Mouse (Mus musculus): ENCODE measurements around the gene Peli2. TPM values are rescaled to one million over a fixed set of nuclear protein-coding genes. Genes with fewer than 3 reads are reported as not detected.

The Peli2 gene
- polyA plus RNA-seq, 1 experiment = 9.0 TPM

GRCm38 (mm10) chr14:48132865-48133802 lies 12.5 kb downstream of the Peli2 start:
- Histone ChIP-seq H3K27ac (ENCODE audit: insufficient read depth, low read length) (no peak overlapping the region), H3K4me1 (ENCODE audit: control insufficient read depth, insufficient read depth, low read length) (peaks cover 9% of the 10 kb centered on the region), H3K4me3 (ENCODE audit: insufficient read depth, low read length) (no peak overlapping the region)
- TF ChIP-seq POLR2A (IDR thresholded peaks at IDR 0.05; ENCODE audit: low read depth, low read length) (no peak), CTCF (IDR thresholded peaks at IDR 0.05; ENCODE audit: borderline replicate concordance, insufficient read depth, low read length) (no peak)

DNA sequence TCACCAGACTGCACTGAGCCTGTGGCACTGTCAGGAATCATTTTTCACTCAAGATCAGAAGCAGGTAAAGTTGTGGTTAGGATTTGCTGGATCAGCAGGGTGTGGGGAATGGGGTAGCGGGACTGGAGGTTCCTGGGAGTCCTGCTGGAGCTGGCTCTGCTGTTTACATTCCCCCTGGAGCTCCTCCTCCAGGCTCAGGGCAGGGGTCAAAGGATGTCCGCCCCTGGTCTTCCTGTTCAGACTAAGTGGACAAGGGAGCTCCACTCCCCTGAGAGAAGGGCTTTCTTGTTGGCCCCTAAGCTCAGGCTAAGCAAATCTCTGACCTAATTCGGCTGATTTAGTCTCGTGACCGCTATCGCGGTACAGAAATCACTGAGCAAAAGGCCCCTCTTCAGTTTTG lies 13.7 kb downstream of the Peli2 start:
- H3K4me3 ChIP-seq (ENCODE audit: insufficient read depth, low read length) = no peak overlapping the region
- peaks cover 9% of the 10 kb centered on the region for H3K4me1 ChIP-seq (ENCODE audit: control insufficient read depth, insufficient read depth, low read length)
- H3K27ac ChIP-seq (ENCODE audit: insufficient read depth, low read length) = no peak overlapping the region
- no peak for TF ChIP-seq POLR2A (IDR thresholded peaks at IDR 0.05; ENCODE audit: low read depth, low read length)
- TF ChIP-seq CTCF (IDR thresholded peaks at IDR 0.05; ENCODE audit: borderline replicate concordance, insufficient read depth, low read length) = no peak

DNA sequence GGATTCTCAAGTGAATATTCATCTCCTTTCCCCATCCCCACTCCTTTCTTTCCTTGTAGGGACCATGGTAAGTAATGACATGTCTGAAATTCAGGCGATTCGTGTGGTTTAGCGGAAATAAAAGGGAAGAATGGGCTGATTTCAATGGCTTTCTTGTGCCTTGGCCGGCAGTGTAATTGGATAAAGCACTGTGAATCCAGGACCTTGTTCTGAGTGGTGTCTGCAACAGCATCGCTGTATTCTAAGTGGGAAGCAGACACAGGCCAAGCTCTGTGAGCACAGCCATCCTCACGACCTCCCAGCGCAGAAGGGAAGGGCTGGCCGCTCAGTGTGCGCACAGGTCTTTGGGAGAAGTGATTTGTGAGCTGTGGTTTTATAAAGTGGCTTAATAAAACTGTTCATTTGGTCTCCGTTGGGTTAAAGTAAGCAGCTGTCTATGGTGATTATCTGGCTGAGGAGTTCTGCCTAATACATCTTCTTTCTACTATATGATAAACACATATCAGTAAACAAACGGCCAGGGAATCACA lies 15.3 kb downstream of the Peli2 start:
- no peak overlapping the region for H3K4me3 ChIP-seq (ENCODE audit: insufficient read depth, low read length)
- TF ChIP-seq POLR2A (IDR thresholded peaks at IDR 0.05; ENCODE audit: low read depth, low read length) = no peak
- no peak for TF ChIP-seq CTCF (IDR thresholded peaks at IDR 0.05; ENCODE audit: borderline replicate concordance, insufficient read depth, low read length)
- H3K27ac ChIP-seq (ENCODE audit: insufficient read depth, low read length) = no peak overlapping the region
- H3K4me1 ChIP-seq (ENCODE audit: control insufficient read depth, insufficient read depth, low read length) = peaks cover 9% of the 10 kb centered on the region

- TF ChIP-seq CTCF (IDR thresholded peaks at IDR 0.05; ENCODE audit: borderline replicate concordance, insufficient read depth, low read length) = no peak
- TF ChIP-seq POLR2A (IDR thresholded peaks at IDR 0.05; ENCODE audit: low read depth, low read length) = no peak
- Histone ChIP-seq H3K4me3 (ENCODE audit: insufficient read depth, low read length) (no peak overlapping the region), H3K27ac (ENCODE audit: insufficient read depth, low read length) (no peak overlapping the region), H3K4me1 (ENCODE audit: control insufficient read depth, insufficient read depth, low read length) (peaks cover 8% of the 10 kb centered on the region)
Observed at GRCm38 (mm10) chr14:48137731-48138130, 17.1 kb downstream of the Peli2 start.

DNA sequence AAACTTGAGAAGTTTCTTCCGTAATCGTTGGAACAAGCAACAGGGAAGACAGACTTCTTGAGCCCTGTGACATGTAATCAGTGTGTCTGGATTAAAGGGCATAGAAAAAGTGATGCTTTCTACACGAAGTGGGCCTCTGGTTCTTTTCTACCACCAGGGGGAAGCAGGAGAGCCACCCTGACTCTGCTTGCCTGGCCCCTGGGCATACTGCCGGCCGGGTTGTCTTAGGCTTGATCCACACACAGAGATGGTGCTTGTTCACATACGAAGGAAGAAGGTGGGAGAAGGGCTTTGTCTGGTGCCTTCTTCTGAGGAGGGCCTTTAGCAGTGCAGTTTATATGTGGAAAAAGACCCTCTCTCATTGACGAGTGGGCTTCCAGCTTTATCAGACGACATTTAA lies 17.5 kb downstream of the Peli2 start:
- Histone ChIP-seq H3K4me3 (ENCODE audit: insufficient read depth, low read length) (no peak overlapping the region), H3K27ac (ENCODE audit: insufficient read depth, low read length) (no peak overlapping the region), H3K4me1 (ENCODE audit: control insufficient read depth, insufficient read depth, low read length) (peaks cover 8% of the 10 kb centered on the region)
- TF ChIP-seq POLR2A (IDR thresholded peaks at IDR 0.05; ENCODE audit: low read depth, low read length) (no peak), CTCF (IDR thresholded peaks at IDR 0.05; ENCODE audit: borderline replicate concordance, insufficient read depth, low read length) (0 out of 2 replicates have a peak, but pooled peaks have one; percentile 21)

DNA sequence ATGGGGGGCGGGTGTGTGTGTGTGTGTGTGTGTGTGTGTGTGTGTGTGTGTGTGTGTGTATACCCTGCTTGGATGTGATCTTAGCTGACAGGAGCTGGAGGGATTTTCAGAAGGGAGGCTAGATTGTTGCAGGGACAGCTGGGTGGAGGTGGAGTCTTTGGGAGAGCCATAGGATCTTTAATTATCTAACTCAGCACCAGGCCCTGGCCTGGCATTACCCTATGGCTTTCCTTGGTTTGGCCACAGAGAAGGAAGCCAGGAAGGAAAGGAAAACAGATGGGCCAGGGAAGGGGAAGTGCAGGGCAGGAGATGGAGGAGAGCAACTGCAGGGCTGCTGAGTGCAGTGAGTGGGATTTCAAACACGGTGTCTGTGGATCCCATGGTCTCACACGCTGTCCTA lies 18.8 kb downstream of the Peli2 start:
- Histone ChIP-seq H3K27ac (ENCODE audit: insufficient read depth, low read length) (no peak overlapping the region), H3K4me3 (ENCODE audit: insufficient read depth, low read length) (no peak overlapping the region), H3K4me1 (ENCODE audit: control insufficient read depth, insufficient read depth, low read length) (no peaks in the 10 kb centered on the region)
- TF ChIP-seq CTCF (IDR thresholded peaks at IDR 0.05; ENCODE audit: borderline replicate concordance, insufficient read depth, low read length) = no peak

- Histone ChIP-seq H3K4me1 (ENCODE audit: control insufficient read depth, insufficient read depth, low read length) (no peaks in the 10 kb centered on the region), H3K27ac (ENCODE audit: insufficient read depth, low read length) (no peak overlapping the region), H3K4me3 (ENCODE audit: insufficient read depth, low read length) (no peak overlapping the region)
- TF ChIP-seq CTCF (IDR thresholded peaks at IDR 0.05; ENCODE audit: borderline replicate concordance, insufficient read depth, low read length) (no peak), POLR2A (IDR thresholded peaks at IDR 0.05; ENCODE audit: low read depth, low read length) (no peak)
Observed at GRCm38 (mm10) chr14:48141694-48142093, 21.1 kb downstream of the Peli2 start.

DNA sequence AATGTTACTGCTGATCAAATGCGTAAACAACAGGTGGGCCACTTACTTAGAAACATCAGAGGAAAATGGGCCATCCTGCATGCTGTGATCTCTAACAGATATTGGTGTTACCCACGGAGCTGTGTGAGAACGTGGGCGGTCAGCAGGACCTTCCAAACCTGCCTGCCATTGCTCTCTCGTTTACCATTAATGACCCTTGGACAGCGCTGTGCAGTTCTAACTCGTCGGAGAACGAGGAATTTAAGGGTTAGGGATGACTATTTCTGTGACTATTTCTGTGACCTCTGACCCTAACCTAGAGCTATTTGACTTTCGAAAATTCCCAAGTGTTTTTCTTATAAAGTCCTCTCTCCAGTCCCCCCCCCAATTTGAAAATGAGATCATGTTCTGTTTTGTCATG lies 22.1 kb downstream of the Peli2 start:
- TF ChIP-seq POLR2A (IDR thresholded peaks at IDR 0.05; ENCODE audit: low read depth, low read length) = no peak
- no peak for TF ChIP-seq CTCF (IDR thresholded peaks at IDR 0.05; ENCODE audit: borderline replicate concordance, insufficient read depth, low read length)
- Histone ChIP-seq H3K27ac (ENCODE audit: insufficient read depth, low read length) (no peak overlapping the region), H3K4me1 (ENCODE audit: control insufficient read depth, insufficient read depth, low read length) (no peaks in the 10 kb centered on the region), H3K4me3 (ENCODE audit: insufficient read depth, low read length) (no peak overlapping the region)

DNA sequence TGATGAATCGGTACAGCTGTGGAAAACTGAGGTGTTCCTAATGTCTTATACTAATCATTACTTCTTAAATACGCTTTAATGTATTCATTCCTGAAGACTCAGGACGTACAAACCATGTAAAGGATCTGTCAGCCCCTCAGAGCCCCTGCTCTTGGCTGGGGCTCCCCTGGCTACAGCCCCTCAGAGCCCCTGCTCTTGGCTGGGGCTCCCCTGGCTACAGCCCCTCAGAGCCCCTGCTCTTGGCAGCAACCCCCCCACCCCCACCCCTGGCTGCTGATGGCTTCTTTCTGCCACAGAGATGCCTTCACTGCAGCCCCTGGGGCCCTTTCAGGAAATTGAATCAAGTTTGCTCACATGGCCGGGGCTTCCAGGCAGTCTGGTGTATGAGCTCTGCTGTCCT lies 22.5 kb downstream of the Peli2 start:
- no peak overlapping the region for H3K27ac ChIP-seq (ENCODE audit: insufficient read depth, low read length)
- H3K4me1 ChIP-seq (ENCODE audit: control insufficient read depth, insufficient read depth, low read length) = no peaks in the 10 kb centered on the region
- TF ChIP-seq CTCF (IDR thresholded peaks at IDR 0.05; ENCODE audit: borderline replicate concordance, insufficient read depth, low read length) (no peak), POLR2A (IDR thresholded peaks at IDR 0.05; ENCODE audit: low read depth, low read length) (no peak)
- H3K4me3 ChIP-seq (ENCODE audit: insufficient read depth, low read length) = no peak overlapping the region

DNA sequence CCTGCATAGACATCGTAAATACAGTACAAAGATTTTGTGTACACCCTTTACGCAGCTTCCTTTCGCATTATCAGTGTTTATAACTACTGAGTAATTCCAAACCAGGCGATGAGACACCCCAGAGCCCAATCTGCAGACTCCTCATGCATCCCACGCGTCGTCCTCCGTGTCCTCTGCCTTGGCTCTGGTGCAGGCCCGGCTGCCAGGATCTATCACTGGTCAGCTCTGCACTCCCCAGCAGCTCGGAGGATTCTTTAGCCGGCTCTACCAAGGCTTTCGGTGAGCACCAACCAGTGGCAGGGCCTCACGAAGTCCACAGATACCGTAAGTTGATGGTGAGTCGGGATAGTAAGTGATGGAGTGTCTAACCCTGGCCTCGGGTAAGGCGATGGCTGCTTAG lies 23.7 kb downstream of the Peli2 start:
- no peak for TF ChIP-seq CTCF (IDR thresholded peaks at IDR 0.05; ENCODE audit: borderline replicate concordance, insufficient read depth, low read length)
- no peak for TF ChIP-seq POLR2A (IDR thresholded peaks at IDR 0.05; ENCODE audit: low read depth, low read length)
- Histone ChIP-seq H3K27ac (ENCODE audit: insufficient read depth, low read length) (no peak overlapping the region), H3K4me3 (ENCODE audit: insufficient read depth, low read length) (no peak overlapping the region), H3K4me1 (ENCODE audit: control insufficient read depth, insufficient read depth, low read length) (no peaks in the 10 kb centered on the region)
